Mouse (Mus musculus): ENCODE data around the gene Zfp414. TPM values are rescaled to one million over a fixed set of nuclear protein-coding genes. Genes with fewer than 3 reads are reported as not detected.

The Zfp414 gene
- polyA plus RNA-seq (2012; rRNA removed) (22.7 and 28.9 TPM in 2 replicates), polyA plus RNA-seq (2014; fragmentation: Nextera tagmentation; extraction: Ambion mirVana) (24.6 and 26.5 TPM in 2 replicates)

- H3K27me3 ChIP-seq (ENCODE audit: control insufficient read depth, insufficient read depth, low read length) = no peaks in the 10 kb centered on the region
- H3K4me3 ChIP-seq (ENCODE audit: insufficient read depth in 1 of 2, low read depth in 2 of 2, low read length in 2 of 2) = peak within 1 kb of the TSS; percentile 72 to 80
- peak; percentile 98 for ATAC-seq (ENCODE audit: insufficient read depth)
- 2% methylated on average over 35 of the region's 35 CpGs for WGBS (ENCODE audit: insufficient replicate concordance)
- no peaks in the 10 kb centered on the region for H3K9me3 ChIP-seq (ENCODE audit: control insufficient read depth, low read length)
- TF ChIP-seq CTCF (IDR thresholded peaks at IDR 0.05; ENCODE audit: low read depth) (no peak), EP300 (IDR thresholded peaks at IDR 0.05; ENCODE audit: low read depth) (peak; percentile 64)
- peak within 1 kb of the TSS; percentile 95 for H3K4me2 ChIP-seq (ENCODE audit: low read depth)
- peaks cover 4% of the 10 kb centered on the region; the same call in 1 of the 2 replicates for H3K36me3 ChIP-seq (replicated peaks; ENCODE audit: control insufficient read depth, insufficient read depth, low read depth)
- peak; percentile 92 to 95 (median 94) for DNase-seq (ENCODE audit: low read depth in 3 of 3, low spot score in 3 of 3)
- H3K9ac ChIP-seq (replicated peaks) = peak within 1 kb of the TSS; percentile 77
- peaks cover 11 to 21% of the 10 kb centered on the region in 2 experiments for H3K4me1 ChIP-seq (replicated peaks; ENCODE audit: control insufficient read depth in 2 of 2, insufficient read depth in 2 of 2, low read length in 1 of 2)
- H3K27ac ChIP-seq = peak within 1 kb of the TSS; percentile 97
These were observed at the start of gene Zfp414 for GRCm38 (mm10) chr17:33628621-33629486. TSS of gene Zfp414 (plus strand) at chr17:33629090.

GRCm38 (mm10) chr17:33584061-33584460 lies 44.8 kb upstream of the Zfp414 start:
- 69% methylated on average over 4 of the region's 4 CpGs for WGBS (ENCODE audit: insufficient replicate concordance)
- no peak overlapping the region for H3K27ac ChIP-seq
- H3K4me3 ChIP-seq (ENCODE audit: insufficient read depth in 1 of 2, low read depth in 2 of 2, low read length in 2 of 2) = no peak overlapping the region
- no peak for ATAC-seq (ENCODE audit: insufficient read depth)
- no peaks in the 10 kb centered on the region for H3K9me3 ChIP-seq (ENCODE audit: control insufficient read depth, low read length)
- no peak for DNase-seq (ENCODE audit: low read depth in 3 of 3, low spot score in 3 of 3)
- H3K9ac ChIP-seq (replicated peaks) = no peak overlapping the region
- no peaks in the 10 kb centered on the region for H3K27me3 ChIP-seq (ENCODE audit: control insufficient read depth, insufficient read depth, low read length)
- no peaks in the 10 kb centered on the region for H3K36me3 ChIP-seq (replicated peaks; ENCODE audit: control insufficient read depth, insufficient read depth, low read depth)
- no peaks in the 10 kb centered on the region for H3K4me1 ChIP-seq (replicated peaks; ENCODE audit: control insufficient read depth in 2 of 2, insufficient read depth in 2 of 2, low read length in 1 of 2)
- no peak for TF ChIP-seq CTCF (IDR thresholded peaks at IDR 0.05; ENCODE audit: low read depth)
- H3K4me2 ChIP-seq (ENCODE audit: low read depth) = no peak overlapping the region

- Histone ChIP-seq H3K27ac (no peak overlapping the region), H3K4me3 (ENCODE audit: insufficient read depth in 1 of 2, low read depth in 2 of 2, low read length in 2 of 2) (no peak overlapping the region), H3K9me3 (ENCODE audit: control insufficient read depth, low read length) (no peaks in the 10 kb centered on the region), H3K27me3 (ENCODE audit: control insufficient read depth, insufficient read depth, low read length) (no peaks in the 10 kb centered on the region), H3K4me1 (replicated peaks; ENCODE audit: control insufficient read depth in 2 of 2, insufficient read depth in 2 of 2, low read length in 1 of 2) (no peaks in the 10 kb centered on the region), H3K4me2 (ENCODE audit: low read depth) (no peak overlapping the region), H3K36me3 (replicated peaks; ENCODE audit: control insufficient read depth, insufficient read depth, low read depth) (no peaks in the 10 kb centered on the region), H3K9ac (replicated peaks) (no peak overlapping the region)
- DNase-seq (ENCODE audit: low read depth in 3 of 3, low spot score in 3 of 3) (no peak), ATAC-seq (ENCODE audit: insufficient read depth) (no peak)
- 73% methylated on average over 17 of the region's 17 CpGs for WGBS (ENCODE audit: insufficient replicate concordance)
- TF ChIP-seq CTCF (IDR thresholded peaks at IDR 0.05; ENCODE audit: low read depth) (no peak), EP300 (IDR thresholded peaks at IDR 0.05; ENCODE audit: low read depth) (no peak)
These were observed 42.9 kb upstream of the Zfp414 start for GRCm38 (mm10) chr17:33586011-33586410.

- DNase-seq (ENCODE audit: low read depth in 3 of 3, low spot score in 3 of 3) = no peak
- H3K4me2 ChIP-seq (ENCODE audit: low read depth) = no peak overlapping the region
- no peaks in the 10 kb centered on the region; the same call in 1 of the 2 replicates for H3K9me3 ChIP-seq (ENCODE audit: control insufficient read depth, low read length)
- no peak overlapping the region for H3K27ac ChIP-seq
- no peak for TF ChIP-seq EP300 (IDR thresholded peaks at IDR 0.05; ENCODE audit: low read depth)
- peak; percentile 35; the same call in 1 of the 2 replicates for TF ChIP-seq CTCF (IDR thresholded peaks at IDR 0.05; ENCODE audit: low read depth)
- H3K4me1 ChIP-seq (replicated peaks; ENCODE audit: control insufficient read depth in 2 of 2, insufficient read depth in 2 of 2, low read length in 1 of 2) = no peaks in the 10 kb centered on the region
- no peak for ATAC-seq (ENCODE audit: insufficient read depth)
- no peak overlapping the region for H3K4me3 ChIP-seq (ENCODE audit: insufficient read depth in 1 of 2, low read depth in 2 of 2, low read length in 2 of 2)
- no peak overlapping the region for H3K9ac ChIP-seq (replicated peaks)
- no peaks in the 10 kb centered on the region for H3K36me3 ChIP-seq (replicated peaks; ENCODE audit: control insufficient read depth, insufficient read depth, low read depth)
- no peaks in the 10 kb centered on the region for H3K27me3 ChIP-seq (ENCODE audit: control insufficient read depth, insufficient read depth, low read length)
These were observed 31.6 kb upstream of the Zfp414 start for GRCm38 (mm10) chr17:33597271-33597670.

GRCm38 (mm10) chr17:33598506-33598905 lies 30.4 kb upstream of the Zfp414 start:
- ATAC-seq (ENCODE audit: insufficient read depth) (no peak), DNase-seq (ENCODE audit: low read depth in 3 of 3, low spot score in 3 of 3) (no peak)
- no peak overlapping the region for H3K4me3 ChIP-seq (ENCODE audit: insufficient read depth in 1 of 2, low read depth in 2 of 2, low read length in 2 of 2)
- no peak overlapping the region for H3K27ac ChIP-seq
- H3K4me1 ChIP-seq (replicated peaks; ENCODE audit: control insufficient read depth in 2 of 2, insufficient read depth in 2 of 2, low read length in 1 of 2) = no peaks in the 10 kb centered on the region
- no peak for TF ChIP-seq EP300 (IDR thresholded peaks at IDR 0.05; ENCODE audit: low read depth)
- TF ChIP-seq CTCF (IDR thresholded peaks at IDR 0.05; ENCODE audit: low read depth) = no peak
- H3K4me2 ChIP-seq (ENCODE audit: low read depth) = no peak overlapping the region
- H3K36me3 ChIP-seq (replicated peaks; ENCODE audit: control insufficient read depth, insufficient read depth, low read depth) = no peaks in the 10 kb centered on the region
- no peak overlapping the region for H3K9ac ChIP-seq (replicated peaks)
- no peaks in the 10 kb centered on the region; the same call in 1 of the 2 replicates for H3K9me3 ChIP-seq (ENCODE audit: control insufficient read depth, low read length)
- no peaks in the 10 kb centered on the region for H3K27me3 ChIP-seq (ENCODE audit: control insufficient read depth, insufficient read depth, low read length)
- 72% methylated on average over 5 of the region's 5 CpGs for WGBS (ENCODE audit: insufficient replicate concordance)
